Mouse (Mus musculus) naive thymus-derived CD4-positive, alpha-beta T cell, adult 2 months (primary cell): ENCODE results near the gene Krt76.

Source experiments
- DNase-seq: peaks from one replicate; pipeline ENCODE4 v3.0.0-alpha.2; 2011; ENCODE audit warnings: low read depth

Gene Krt76

DNA sequence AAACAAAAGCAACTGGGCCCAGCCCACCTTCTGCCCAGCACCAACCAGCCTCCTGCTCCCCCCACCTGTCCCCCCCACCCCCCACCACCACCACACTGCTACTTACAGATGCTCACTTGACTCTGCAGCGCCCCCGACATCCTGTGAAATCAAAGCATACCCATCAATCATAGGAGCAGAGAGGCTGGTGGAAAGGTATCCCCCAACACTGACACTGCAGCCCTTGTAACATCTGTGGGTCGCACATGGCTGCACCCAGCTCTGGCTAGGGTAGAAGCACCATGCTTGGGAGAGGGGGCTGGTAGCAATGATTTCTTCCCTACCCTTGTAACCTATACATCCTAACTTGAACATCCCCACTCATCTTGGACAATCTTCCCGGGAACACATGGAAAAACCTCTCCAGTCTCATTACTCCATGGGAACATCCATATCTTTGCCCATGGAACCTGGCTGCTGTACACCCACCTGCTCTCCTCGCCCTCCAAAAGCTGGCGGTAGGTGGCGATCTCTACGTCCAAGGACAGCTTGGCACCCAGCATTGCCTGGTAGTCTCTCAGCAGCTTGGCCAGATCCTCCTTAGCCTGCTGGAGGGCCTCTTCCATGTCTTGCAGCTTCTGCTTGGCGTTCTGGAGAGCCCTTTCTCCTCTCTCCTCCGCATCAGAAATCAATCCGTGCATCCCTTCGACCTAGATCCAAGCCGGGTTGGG is 32.1 kb downstream of the Krt76 start:
- DNase-seq = no peak

DNA sequence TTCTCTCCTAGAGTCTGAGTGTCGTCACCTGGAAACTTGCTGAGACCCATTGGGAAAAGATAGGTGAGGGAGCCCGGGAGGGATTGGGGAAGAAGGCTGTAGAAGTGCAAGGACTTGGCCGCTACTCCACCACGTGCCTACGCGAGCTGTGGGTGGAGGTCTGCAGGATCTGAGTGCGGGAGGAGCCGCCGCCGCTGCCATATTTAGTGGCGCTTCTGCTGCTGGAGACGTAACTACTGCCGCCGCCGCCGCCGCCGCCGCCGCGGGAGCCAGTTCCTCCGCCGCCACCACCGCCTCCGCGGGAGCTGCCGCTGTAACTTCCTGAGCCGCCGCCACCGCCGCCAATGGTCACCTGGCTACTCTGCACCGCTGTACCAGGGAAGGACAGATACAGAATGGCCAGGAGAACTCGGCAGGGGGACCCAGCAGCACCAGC is 33.0 kb downstream of the Krt76 start:
- peak; percentile 9 for DNase-seq

DNA sequence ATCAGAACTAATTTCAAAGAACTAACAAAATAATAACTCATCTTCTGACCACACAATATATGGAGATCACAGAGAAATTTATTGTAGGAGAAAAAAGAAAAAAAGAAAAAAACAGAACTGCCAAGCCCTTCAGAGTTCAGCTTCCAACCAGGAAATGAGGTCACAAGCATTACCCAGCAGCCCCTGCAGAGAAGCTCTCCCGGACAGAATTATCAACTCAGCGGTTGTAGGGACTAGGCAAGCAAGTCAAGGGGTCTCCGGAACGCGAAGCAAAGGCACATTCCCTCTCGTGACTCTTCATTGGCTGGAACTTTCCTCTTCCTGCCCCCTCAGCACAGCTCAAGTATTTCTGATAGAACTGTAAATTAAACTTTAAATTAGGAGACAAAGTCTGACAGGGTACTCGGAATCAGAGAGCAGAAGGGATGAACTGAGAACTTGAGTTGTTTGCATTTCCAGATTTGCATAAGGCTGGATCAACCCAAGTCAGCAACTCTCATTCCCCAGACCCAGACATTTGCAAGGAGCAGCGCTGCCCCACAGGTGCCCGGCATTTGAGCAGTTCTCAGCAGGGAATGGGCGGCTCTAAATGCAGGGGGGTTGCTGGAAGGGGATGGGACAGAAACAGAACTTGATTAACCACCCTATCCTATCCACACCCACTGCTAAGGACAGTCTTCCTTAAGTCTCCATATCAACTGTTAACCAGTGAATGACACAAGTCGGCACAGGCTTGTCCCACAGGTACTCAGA is 33.9 kb downstream of the Krt76 start:
- no peak for DNase-seq

DNA sequence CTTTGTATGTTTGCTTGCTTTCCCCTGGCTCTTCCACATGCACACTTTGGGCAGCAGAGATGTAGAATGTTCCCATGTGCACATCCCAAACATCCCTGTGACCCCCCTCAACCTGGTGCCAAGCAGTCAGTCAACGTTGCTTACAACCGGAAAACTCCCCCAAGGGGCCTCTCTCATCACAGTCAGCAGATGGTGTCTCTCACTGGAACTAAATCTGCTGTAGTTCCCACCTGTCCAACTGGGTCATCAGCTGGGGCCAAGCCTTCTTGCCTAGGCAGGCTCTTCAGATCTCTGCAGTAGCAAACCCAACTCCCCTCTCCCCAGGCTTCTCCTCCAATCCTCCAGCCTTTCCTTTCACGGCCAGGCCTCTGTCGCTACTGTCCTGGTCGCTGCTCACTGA is 36.0 kb downstream of the Krt76 start:
- DNase-seq = no peak

DNA sequence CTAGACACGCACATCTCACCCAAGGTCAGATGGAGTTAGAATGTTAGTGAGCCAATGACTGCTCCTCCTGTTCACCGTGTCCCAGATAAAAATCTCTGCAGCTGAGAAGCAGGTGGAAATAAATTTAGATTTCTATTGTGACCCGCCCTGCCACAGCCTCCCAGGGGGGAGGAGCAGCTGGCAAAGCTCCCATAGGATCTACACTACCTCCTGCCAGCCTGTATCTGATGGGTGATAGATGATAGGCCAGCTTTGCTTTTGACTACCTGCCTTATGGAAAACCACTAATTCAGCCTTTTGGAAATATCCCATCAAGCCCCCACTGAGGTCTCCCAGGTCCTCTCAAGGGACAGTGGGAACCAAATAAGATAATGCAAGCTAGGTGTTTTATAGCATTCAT is 37.0 kb downstream of the Krt76 start:
- DNase-seq = no peak

DNA sequence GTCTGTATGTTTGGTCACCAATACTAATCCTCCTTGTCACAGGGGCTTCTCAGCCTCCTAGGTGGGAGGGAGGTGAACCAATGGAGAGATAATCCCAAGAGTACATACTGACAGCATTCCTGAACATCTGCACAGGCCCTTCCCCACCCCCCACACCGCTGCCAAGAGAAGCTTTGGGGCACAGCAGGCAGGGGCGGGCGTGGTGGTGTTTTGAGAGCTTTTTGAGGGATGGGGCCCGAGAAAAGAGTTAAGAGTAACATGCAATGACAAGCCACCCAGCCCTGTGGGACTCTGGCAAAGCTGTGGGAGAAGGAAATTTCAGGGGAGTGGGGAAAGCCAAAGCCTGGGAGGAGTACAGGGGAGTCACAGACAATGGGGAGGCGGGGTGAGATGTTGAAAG is 38.4 kb downstream of the Krt76 start:
- DNase-seq = no peak

DNA sequence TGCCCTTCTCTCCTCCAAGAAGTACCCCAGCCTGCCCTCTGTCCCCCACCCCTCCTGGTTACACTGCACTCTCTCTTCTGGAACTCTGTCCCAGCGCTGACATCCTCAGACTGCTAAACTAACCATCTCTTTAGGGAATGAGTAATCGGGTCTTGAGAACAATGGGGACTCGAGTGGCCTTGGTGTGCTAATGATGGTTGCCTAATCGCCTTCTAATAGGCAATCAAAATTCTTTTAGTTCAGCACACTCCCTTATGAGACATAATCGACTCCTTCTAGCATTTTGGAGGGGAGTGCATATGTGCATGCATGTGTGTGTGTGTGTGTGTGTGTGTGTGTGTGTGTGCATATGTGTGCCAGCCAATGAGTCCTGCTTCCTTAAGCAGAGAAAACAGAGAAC is 40.1 kb downstream of the Krt76 start:
- no peak for DNase-seq

DNA sequence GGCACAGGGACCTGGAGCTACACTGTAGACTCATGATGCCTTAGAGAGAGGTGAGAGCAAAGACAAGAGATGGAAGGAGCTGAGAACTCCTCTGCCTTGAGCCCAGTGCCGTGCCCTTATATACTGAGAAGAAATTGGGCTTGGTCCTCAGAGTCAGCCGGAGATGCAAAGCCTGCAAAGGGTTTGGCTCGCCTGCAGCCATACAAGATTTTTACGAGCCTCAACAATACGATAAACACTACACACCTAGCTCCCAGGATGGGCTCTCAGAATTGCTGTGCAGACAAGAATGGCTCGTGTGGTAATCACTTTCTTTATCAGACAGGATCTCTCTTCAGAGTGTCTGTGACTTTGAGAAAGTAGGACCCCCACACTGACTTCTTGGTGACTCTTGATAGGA is 42.0 kb downstream of the Krt76 start, which contains the start of gene Krt1:
Gene Krt1, minus strand, starts transcription at position 101 of the 400 bp plus-strand sequence.
- no peak for DNase-seq

DNA sequence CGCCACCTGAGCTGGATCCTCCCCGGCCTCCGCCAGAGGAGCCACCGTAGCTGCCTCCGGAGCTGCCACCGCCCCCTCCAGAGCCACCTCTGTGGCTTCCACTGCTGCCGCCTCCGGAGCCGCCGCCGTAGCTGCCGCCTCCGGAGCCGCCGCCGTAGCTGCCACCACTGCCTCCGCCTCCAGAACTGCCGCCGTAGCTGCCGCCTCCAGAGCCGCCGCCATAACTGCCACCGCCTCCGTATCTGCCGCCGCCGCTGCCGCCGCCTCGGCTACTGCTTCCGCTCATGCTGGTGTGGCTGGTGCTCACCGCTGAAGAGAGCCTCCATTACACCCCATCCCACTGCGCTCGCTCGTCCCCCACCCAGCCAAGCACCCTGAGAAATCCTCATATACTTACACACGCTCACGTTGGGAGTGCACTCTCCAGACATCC is 46.7 kb downstream of the Krt76 start:
- peak; percentile 28 for DNase-seq

DNA sequence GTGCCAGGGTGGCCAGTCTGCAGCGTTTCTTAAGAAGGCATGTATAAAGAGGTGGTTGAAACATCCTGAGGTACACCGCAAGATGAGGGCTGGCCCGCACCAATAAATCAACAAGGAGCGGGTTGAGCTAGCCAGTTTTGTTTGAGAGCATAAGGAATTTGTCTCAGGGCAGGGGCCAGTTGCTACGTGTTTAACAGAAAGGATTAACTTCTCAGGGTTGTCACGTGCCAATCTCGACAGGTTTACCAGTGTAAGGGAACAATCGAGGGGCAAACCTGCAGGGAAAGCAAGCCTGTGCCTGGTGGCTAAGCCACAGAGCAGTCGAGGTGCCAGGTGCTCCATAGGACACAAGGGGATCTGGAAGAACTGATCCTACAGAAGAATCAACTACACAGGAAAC is 49.5 kb downstream of the Krt76 start:
- DNase-seq = no peak

DNA sequence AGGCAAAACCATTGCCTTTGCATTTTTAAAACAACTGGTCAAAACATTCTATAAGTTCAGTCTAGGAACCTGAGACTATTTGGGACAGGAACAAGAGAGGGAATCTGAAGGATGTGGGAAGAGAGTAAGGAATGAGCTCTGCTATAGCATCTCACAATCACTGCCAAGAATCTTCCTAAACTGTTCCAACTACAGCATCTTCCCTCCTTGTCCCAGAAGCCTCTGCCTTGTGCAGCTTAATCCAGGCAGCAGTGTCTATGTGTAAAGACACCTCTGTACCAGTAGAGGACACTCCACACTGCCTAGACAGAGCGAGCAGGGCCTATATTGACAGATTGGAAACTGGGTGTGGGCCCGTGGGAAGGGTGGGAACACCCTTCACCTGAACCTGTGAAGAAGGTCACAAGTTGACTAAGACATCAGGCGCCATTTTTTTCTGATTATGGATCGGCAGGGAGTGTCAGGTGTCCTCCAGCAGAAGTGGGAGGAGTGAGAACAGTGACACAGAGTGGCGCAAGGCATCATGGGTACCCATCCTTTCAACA is 57.9 kb downstream of the Krt76 start:
- DNase-seq = no peak
